Mouse (Mus musculus) myocyte (in vitro differentiated cells): Measurements from ENCODE around the gene Jmjd7.

ENCODE experiments used
- E2F4 ChIP-seq: IDR thresholded peaks from one replicate; pipeline ENCODE4 v1.6.1; 2011; ENCODE audit warnings: mild to moderate bottlenecking, control low read depth, moderate library complexity; ENCODE audit not compliant: insufficient read depth
- MAX ChIP-seq: IDR thresholded peaks from one replicate; pipeline ENCODE4 v1.6.1; 2011; ENCODE audit warnings: low read depth, mild to moderate bottlenecking, control low read depth
- MYOD1 ChIP-seq, 3 experiments: IDR thresholded peaks; one replicate each; pipeline ENCODE4 v1.6.1; 2011; ENCODE audit warnings: control low read depth in 2 of 3, low read depth in 2 of 3, mild to moderate bottlenecking in 2 of 3, moderate library complexity in 1 of 3; ENCODE audit not compliant: insufficient read length in 2 of 3, control insufficient read depth in 1 of 3
- MYOG ChIP-seq, 3 experiments: IDR thresholded peaks; one replicate each; pipeline ENCODE4 v1.6.1; 2011; ENCODE audit warnings: control low read depth in 2 of 3, low read depth in 2 of 3, mild to moderate bottlenecking in 2 of 3; ENCODE audit not compliant: insufficient read length in 2 of 3, control insufficient read depth in 1 of 3, insufficient read depth in 1 of 3
- POLR2A ChIP-seq: IDR thresholded peaks from one replicate; pipeline ENCODE4 v1.6.1; 2011; ENCODE audit warnings: low read depth, mild to moderate bottlenecking, control low read depth, moderate library complexity; ENCODE audit not compliant: insufficient read length
- POLR2AphosphoS2 ChIP-seq: IDR thresholded peaks from one replicate; pipeline ENCODE4 v1.6.1; 2011; ENCODE audit warnings: low read depth, control low read depth; ENCODE audit not compliant: insufficient read length
- REST ChIP-seq: IDR thresholded peaks from one replicate; pipeline ENCODE4 v1.6.1; 2011; ENCODE audit warnings: mild to moderate bottlenecking, control low read depth, moderate library complexity; ENCODE audit not compliant: insufficient read depth, insufficient read length
- SRF ChIP-seq: IDR thresholded peaks from one replicate; pipeline ENCODE4 v1.6.1; 2011; ENCODE audit warnings: low read depth; ENCODE audit not compliant: control insufficient read depth, insufficient read length
- TCF12 ChIP-seq: IDR thresholded peaks from one replicate; pipeline ENCODE4 v1.6.1; 2011; ENCODE audit warnings: mild to moderate bottlenecking, control low read depth; ENCODE audit not compliant: poor library complexity, insufficient read depth, severe bottlenecking
- USF1 ChIP-seq: IDR thresholded peaks from one replicate; pipeline ENCODE4 v1.6.1; 2011; ENCODE audit warnings: low read depth, mild to moderate bottlenecking, control low read depth, moderate library complexity

DNA sequence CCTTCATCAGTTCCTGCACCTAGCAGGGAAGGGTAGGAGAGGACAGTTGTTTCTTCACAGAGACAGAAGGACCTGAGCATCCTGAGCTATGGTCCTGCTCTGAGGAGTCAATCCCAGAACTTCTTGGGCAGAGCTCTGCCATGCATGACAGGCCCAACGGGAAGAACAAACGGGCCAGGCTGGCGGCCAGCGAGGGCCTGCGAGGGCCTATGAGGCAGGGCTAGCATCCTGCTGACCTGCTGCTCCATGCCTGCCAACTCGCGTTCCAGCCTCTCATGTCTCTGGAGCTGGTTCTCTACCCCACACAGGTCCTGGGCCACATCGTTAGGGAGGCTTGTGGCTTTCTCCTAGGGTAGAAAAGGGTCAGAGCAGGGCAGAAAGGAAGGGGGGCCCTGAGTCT is 35.0 kb downstream of the Jmjd7 start:
- TF ChIP-seq E2F4, result no peak
- no peak for TF ChIP-seq MAX
- TF ChIP-seq POLR2A, result no peak
- TF ChIP-seq TCF12, result no peak
- TF ChIP-seq REST, result no peak
- no peak for TF ChIP-seq MYOG (IDR thresholded peaks at IDR 0.05; ENCODE audit: control insufficient read depth in 1 of 3, insufficient read depth in 1 of 3, insufficient read length in 2 of 3, low read depth in 2 of 3)
- TF ChIP-seq POLR2AphosphoS2, result no peak
- no peak for TF ChIP-seq USF1
- no peak for TF ChIP-seq MYOD1 (IDR thresholded peaks at IDR 0.05; ENCODE audit: control insufficient read depth in 1 of 3, insufficient read length in 2 of 3, low read depth in 2 of 3)
- no peak for TF ChIP-seq SRF
